Mouse (Mus musculus): Measurements from ENCODE around the gene Vmn2r35. TPM values are rescaled to one million over a fixed set of nuclear protein-coding genes. Genes with fewer than 3 reads are reported as not detected.
"Not testable (repeated sequence)": the region's sequence is repeated elsewhere in the genome, so short reads cannot be mapped to it uniquely, and the experiment has no call there.

The Vmn2r35 gene
- polyA plus RNA-seq (2014; fragmentation: Nextera tagmentation; extraction: Ambion mirVana) = not detected in 2 replicates

GRCm38 (mm10) chr7:7819767-7820166 lies at the start of gene Vmn2r35:
Gene Vmn2r35 (minus strand): TSS chr7:7819867.
- ATAC-seq (ENCODE audit: low FRiP score, low TSS enrichment); H3K27ac ChIP-seq (replicated peaks; ENCODE audit: low read depth, low read length); H3K9ac ChIP-seq (replicated peaks; ENCODE audit: low read length); H3K9me3 ChIP-seq (ENCODE audit: control insufficient read depth, low read length); H3K4me3 ChIP-seq (replicated peaks; ENCODE audit: low read depth, low read length); DNase-seq; H3K27me3 ChIP-seq (ENCODE audit: control insufficient read depth, insufficient read depth, low read length); H3K36me3 ChIP-seq (ENCODE audit: control insufficient read depth, insufficient read depth, low read length); H3K4me2 ChIP-seq (ENCODE audit: low read length); H3K4me1 ChIP-seq (ENCODE audit: control insufficient read depth, insufficient read depth, low read length): not testable (repeated sequence)
- no CpG with 5 or more reads among the region's 1 CpGs for WGBS

DNA sequence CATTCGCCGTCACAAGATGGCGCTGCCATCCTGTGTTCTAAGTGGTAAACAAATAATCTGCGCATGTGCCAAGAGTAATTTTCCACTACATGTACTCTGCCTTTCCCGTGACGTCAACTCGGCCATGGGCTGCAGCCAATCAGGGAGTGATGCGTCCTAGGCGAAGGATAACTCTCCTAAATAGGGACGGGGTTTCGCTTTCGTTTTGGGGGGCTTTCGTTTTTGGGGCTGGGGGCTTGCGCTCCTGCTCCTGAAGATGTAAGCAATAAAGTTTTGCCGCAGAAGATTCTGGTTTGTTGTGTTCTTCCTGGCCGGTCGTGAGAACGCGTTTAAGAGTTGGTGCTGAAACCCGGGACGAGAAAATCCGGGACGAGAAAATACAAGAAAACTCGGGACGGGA lies 25.5 kb downstream of the Vmn2r35 start:
- not testable (repeated sequence) for H3K9me3 ChIP-seq (ENCODE audit: control insufficient read depth, low read length); H3K36me3 ChIP-seq (ENCODE audit: control insufficient read depth, insufficient read depth, low read length); ATAC-seq (ENCODE audit: low FRiP score, low TSS enrichment); DNase-seq; H3K9ac ChIP-seq (replicated peaks; ENCODE audit: low read length); H3K4me2 ChIP-seq (ENCODE audit: low read length); H3K4me1 ChIP-seq (ENCODE audit: control insufficient read depth, insufficient read depth, low read length); H3K27me3 ChIP-seq (ENCODE audit: control insufficient read depth, insufficient read depth, low read length); H3K4me3 ChIP-seq (replicated peaks; ENCODE audit: low read depth, low read length); H3K27ac ChIP-seq (replicated peaks; ENCODE audit: low read depth, low read length)
- WGBS = 100% methylated on average over 3 of the region's 25 CpGs

Other genes starting within 250 kb of the Vmn2r35 start
- gene Vmn2r34, start 130.4 kb downstream of the Vmn2r35 start, polyA plus RNA-seq (2014; fragmentation: Nextera tagmentation; extraction: Ambion mirVana) = not detected in 2 replicates
- not detected in 2 replicates for gene Vmn2r36, start 82.6 kb upstream of the Vmn2r35 start, polyA plus RNA-seq (2014; fragmentation: Nextera tagmentation; extraction: Ambion mirVana)